Mouse (Mus musculus): ENCODE measurements around the gene Cycs. TPM values are rescaled to one million over a fixed set of nuclear protein-coding genes. Genes with fewer than 3 reads are reported as not detected.

Cycs gene
- 84.2 and 85.2 TPM in 2 replicates for polyA plus RNA-seq (2016; fragmentation: Nextera tagmentation; extraction: Ambion mirVana)

- H3K27ac ChIP-seq (replicated peaks), result peak within 1 kb of the TSS; percentile 93
- H3K4me3 ChIP-seq, result peak within 1 kb of the TSS; percentile 90
- DNase-seq (ENCODE audit: low spot score), result peak; percentile 100
- peaks cover 11% of the 10 kb centered on the region for H3K4me1 ChIP-seq
- H3K9me3 ChIP-seq, result no peaks in the 10 kb centered on the region
- H3K36me3 ChIP-seq (replicated peaks), result peaks cover 25% of the 10 kb centered on the region
- no peaks in the 10 kb centered on the region for H3K27me3 ChIP-seq (replicated peaks; ENCODE audit: low read depth, poor library complexity, severe bottlenecking)
- under 1% methylated on average over 78 of the region's 78 CpGs for WGBS
Measured at GRCm38 (mm10) chr6:50566141-50566996, at the start of gene Cycs. TSS of gene Cycs (minus strand) at chr6:50566538.

DNA sequence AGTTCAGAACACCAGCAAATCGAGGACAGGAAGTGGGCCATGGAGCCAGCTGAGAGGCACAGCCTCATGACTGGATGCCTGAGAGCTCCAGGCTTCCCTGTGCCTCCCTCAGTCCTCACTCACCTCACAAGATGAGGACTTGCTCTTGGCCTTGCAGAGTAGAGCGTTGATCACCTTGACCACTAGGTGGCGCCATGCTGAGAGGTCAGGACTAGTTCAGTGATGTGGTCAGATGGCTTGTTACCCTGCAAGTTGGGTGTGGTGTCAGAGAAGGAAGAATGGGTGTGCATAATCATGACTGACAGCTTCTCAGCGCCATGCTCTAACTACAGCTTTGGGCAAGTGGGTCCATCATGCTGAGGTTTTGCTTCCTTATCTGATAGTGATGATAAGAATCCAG, 35.3 kb upstream of the Cycs start:
- Histone ChIP-seq H3K9me3 (no peaks in the 10 kb centered on the region), H3K27me3 (replicated peaks; ENCODE audit: low read depth, poor library complexity, severe bottlenecking) (peaks cover 4% of the 10 kb centered on the region; the same call in 1 of the 2 replicates), H3K4me3 (no peak overlapping the region), H3K27ac (replicated peaks) (no peak overlapping the region), H3K4me1 (peaks cover 12% of the 10 kb centered on the region), H3K36me3 (replicated peaks) (no peaks in the 10 kb centered on the region)
- WGBS, result 33% methylated on average over 4 of the region's 4 CpGs
- peak; percentile 68 for DNase-seq (ENCODE audit: low spot score)

DNA sequence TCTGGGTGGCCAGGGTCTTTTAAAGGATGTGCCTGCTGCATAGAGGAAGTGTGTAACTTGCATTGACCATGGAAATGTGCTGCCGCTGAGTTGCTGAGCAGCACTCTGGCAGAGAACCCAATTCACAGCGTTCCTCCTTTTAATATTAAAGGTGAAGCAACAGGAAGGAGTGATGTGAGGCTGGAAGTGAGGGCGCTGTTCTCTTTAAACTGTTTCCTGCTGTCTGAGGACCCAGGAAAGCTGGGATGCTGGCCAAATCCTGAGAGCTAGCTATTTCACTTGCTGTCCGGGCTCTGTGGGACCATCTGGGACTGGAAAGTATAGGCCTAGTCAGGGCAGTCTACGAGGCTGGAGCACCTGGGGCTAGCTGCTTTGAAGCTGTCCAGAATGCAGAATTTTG, 32.2 kb upstream of the Cycs start:
- 0 out of 2 replicates have a peak, but pooled peaks cover 7% of the 10 kb centered on the region for H3K36me3 ChIP-seq (replicated peaks)
- 0 out of 2 replicates have a peak, but pooled peaks cover 4% of the 10 kb centered on the region for H3K9me3 ChIP-seq
- DNase-seq (ENCODE audit: low spot score), result no peak
- H3K4me1 ChIP-seq, result peaks cover 18% of the 10 kb centered on the region
- H3K27ac ChIP-seq (replicated peaks), result no peak overlapping the region
- H3K4me3 ChIP-seq, result no peak overlapping the region
- peaks cover 22% of the 10 kb centered on the region for H3K27me3 ChIP-seq (replicated peaks; ENCODE audit: low read depth, poor library complexity, severe bottlenecking)
- WGBS, result 76% methylated on average over 5 of the region's 5 CpGs

- Histone ChIP-seq H3K36me3 (replicated peaks) (0 out of 2 replicates have a peak, but pooled peaks cover 7% of the 10 kb centered on the region), H3K9me3 (0 out of 2 replicates have a peak, but pooled peaks cover 4% of the 10 kb centered on the region), H3K4me1 (peaks cover 18% of the 10 kb centered on the region), H3K4me3 (peak within 1 kb of the TSS; percentile 73), H3K27me3 (replicated peaks; ENCODE audit: low read depth, poor library complexity, severe bottlenecking) (peaks cover 22% of the 10 kb centered on the region), H3K27ac (replicated peaks) (peak within 1 kb of the TSS; percentile 82)
- WGBS, result under 1% methylated on average over 62 of the region's 62 CpGs
- DNase-seq (ENCODE audit: low spot score), result peak; percentile 97
Measured at GRCm38 (mm10) chr6:50596301-50597211, 30.2 kb upstream of the Cycs start, which contains the start of gene 4921507P07Rik. TSS of gene 4921507P07Rik (minus strand) at chr6:50596632.

DNA sequence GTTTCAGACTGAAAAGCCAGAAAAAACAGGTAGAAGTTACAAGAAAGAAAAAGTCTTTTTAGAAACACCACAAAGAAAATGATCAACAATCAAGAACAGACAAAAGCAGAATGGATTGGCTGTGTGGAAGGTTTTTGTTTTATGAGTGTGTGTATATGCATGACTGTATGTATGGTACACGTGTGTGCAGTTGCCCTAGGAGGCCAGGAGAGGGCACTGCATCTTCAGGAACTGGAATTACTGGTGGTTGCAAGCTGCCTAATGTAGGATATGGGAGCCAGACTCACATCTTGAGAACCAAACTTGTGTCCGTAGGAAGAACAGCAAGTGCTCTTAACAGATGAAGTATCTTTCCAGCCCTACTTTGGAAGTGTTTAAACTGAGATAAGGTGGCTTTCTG, 28.0 kb upstream of the Cycs start:
- peaks cover 18% of the 10 kb centered on the region for H3K4me1 ChIP-seq
- no peak overlapping the region for H3K27ac ChIP-seq (replicated peaks)
- 89% methylated on average over 2 of the region's 2 CpGs for WGBS
- H3K4me3 ChIP-seq, result no peak overlapping the region
- H3K36me3 ChIP-seq (replicated peaks), result 0 out of 2 replicates have a peak, but pooled peaks cover 7% of the 10 kb centered on the region
- no peak for DNase-seq (ENCODE audit: low spot score)
- peaks cover 22% of the 10 kb centered on the region for H3K27me3 ChIP-seq (replicated peaks; ENCODE audit: low read depth, poor library complexity, severe bottlenecking)
- H3K9me3 ChIP-seq, result 0 out of 2 replicates have a peak, but pooled peaks cover 4% of the 10 kb centered on the region

DNA sequence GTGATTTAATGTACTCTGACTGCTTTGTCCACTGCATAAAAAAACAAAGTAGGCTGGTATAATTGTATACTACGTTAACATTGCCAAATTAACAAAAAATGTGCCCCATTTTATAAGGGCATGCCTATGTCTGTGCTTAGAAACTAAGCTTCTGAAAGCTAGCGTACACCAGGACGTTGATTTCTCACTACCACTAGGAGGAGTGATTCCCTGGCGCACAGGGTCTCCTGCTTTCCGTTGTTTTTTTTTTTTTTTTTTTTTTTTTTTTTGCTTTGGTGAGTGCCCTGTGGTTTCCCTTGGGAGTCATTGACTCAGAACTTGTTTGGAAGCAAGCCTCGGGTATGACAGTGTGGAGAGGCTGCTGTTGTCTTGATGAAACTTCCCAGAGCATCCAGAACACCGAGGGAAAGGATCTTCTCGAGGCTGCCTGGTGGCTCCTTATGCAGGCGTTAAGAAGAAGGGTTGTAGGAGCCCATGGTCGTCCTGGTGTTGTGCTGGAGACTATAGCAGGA, 27.1 kb upstream of the Cycs start:
- 0 out of 2 replicates have a peak, but pooled peaks cover 4% of the 10 kb centered on the region for H3K9me3 ChIP-seq
- H3K27ac ChIP-seq (replicated peaks), result no peak overlapping the region
- H3K4me1 ChIP-seq, result peaks cover 18% of the 10 kb centered on the region
- DNase-seq (ENCODE audit: low spot score), result no peak
- peaks cover 22% of the 10 kb centered on the region for H3K27me3 ChIP-seq (replicated peaks; ENCODE audit: low read depth, poor library complexity, severe bottlenecking)
- H3K4me3 ChIP-seq, result no peak overlapping the region
- 0 out of 2 replicates have a peak, but pooled peaks cover 7% of the 10 kb centered on the region for H3K36me3 ChIP-seq (replicated peaks)
- WGBS, result 66% methylated on average over 10 of the region's 10 CpGs

GRCm38 (mm10) chr6:50590234-50590633, 23.9 kb upstream of the Cycs start:
- Histone ChIP-seq H3K27ac (replicated peaks) (no peak overlapping the region), H3K9me3 (0 out of 2 replicates have a peak, but pooled peaks cover 4% of the 10 kb centered on the region), H3K4me1 (peaks cover 5% of the 10 kb centered on the region; the same call in 1 of the 2 replicates), H3K27me3 (replicated peaks; ENCODE audit: low read depth, poor library complexity, severe bottlenecking) (peaks cover 6% of the 10 kb centered on the region), H3K4me3 (no peak overlapping the region), H3K36me3 (replicated peaks) (0 out of 2 replicates have a peak, but pooled peaks cover 7% of the 10 kb centered on the region)
- DNase-seq (ENCODE audit: low spot score), result no peak
- WGBS, result 96% methylated on average over 3 of the region's 3 CpGs

GRCm38 (mm10) chr6:50588251-50588650, 21.9 kb upstream of the Cycs start:
- no peak overlapping the region for H3K4me3 ChIP-seq
- peak; percentile 48 for DNase-seq (ENCODE audit: low spot score)
- 93% methylated on average over 1 of the region's 1 CpGs for WGBS
- H3K4me1 ChIP-seq, result peaks cover 8% of the 10 kb centered on the region; the same call in 1 of the 2 replicates
- no peaks in the 10 kb centered on the region for H3K27me3 ChIP-seq (replicated peaks; ENCODE audit: low read depth, poor library complexity, severe bottlenecking)
- H3K27ac ChIP-seq (replicated peaks), result no peak overlapping the region
- no peaks in the 10 kb centered on the region for H3K9me3 ChIP-seq
- H3K36me3 ChIP-seq (replicated peaks), result no peaks in the 10 kb centered on the region

DNA sequence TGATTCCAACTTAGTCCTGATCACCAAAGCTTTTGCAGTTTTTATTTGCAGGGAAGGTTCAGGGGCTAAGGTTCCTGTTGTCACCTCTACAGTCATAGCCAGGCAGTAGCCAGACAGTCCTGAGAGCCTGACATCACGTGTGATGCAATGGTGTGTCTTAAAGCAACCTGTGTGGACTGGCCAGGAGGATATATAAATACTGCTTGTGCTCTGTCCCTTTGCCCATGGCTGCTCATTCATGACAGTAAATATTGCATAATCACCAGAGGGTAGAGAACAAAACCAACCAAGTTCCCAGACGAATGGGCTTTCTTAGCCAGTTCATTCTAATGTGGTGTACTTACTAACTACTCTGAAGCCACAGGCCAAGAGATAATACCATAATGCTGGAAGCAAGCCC, 21.1 kb upstream of the Cycs start:
- Histone ChIP-seq H3K36me3 (replicated peaks) (no peaks in the 10 kb centered on the region), H3K4me3 (no peak overlapping the region), H3K27ac (replicated peaks) (no peak overlapping the region), H3K4me1 (peaks cover 8% of the 10 kb centered on the region; the same call in 1 of the 2 replicates), H3K9me3 (no peaks in the 10 kb centered on the region), H3K27me3 (replicated peaks; ENCODE audit: low read depth, poor library complexity, severe bottlenecking) (no peaks in the 10 kb centered on the region)
- no peak for DNase-seq (ENCODE audit: low spot score)
- 90% methylated on average over 2 of the region's 2 CpGs for WGBS

GRCm38 (mm10) chr6:50586316-50586715, 20.0 kb upstream of the Cycs start:
- peaks cover 8% of the 10 kb centered on the region; the same call in 1 of the 2 replicates for H3K4me1 ChIP-seq
- H3K9me3 ChIP-seq, result no peaks in the 10 kb centered on the region
- H3K36me3 ChIP-seq (replicated peaks), result no peaks in the 10 kb centered on the region
- no peak overlapping the region for H3K4me3 ChIP-seq
- H3K27ac ChIP-seq (replicated peaks), result no peak overlapping the region
- no peak for DNase-seq (ENCODE audit: low spot score)
- 83% methylated on average over 5 of the region's 5 CpGs for WGBS
- H3K27me3 ChIP-seq (replicated peaks; ENCODE audit: low read depth, poor library complexity, severe bottlenecking), result no peaks in the 10 kb centered on the region

- no peaks in the 10 kb centered on the region for H3K9me3 ChIP-seq
- no peaks in the 10 kb centered on the region for H3K27me3 ChIP-seq (replicated peaks; ENCODE audit: low read depth, poor library complexity, severe bottlenecking)
- no peaks in the 10 kb centered on the region for H3K36me3 ChIP-seq (replicated peaks)
- 63% methylated on average over 7 of the region's 7 CpGs for WGBS
- no peak overlapping the region for H3K27ac ChIP-seq (replicated peaks)
- DNase-seq (ENCODE audit: low spot score), result no peak
- H3K4me3 ChIP-seq, result no peak overlapping the region
- peaks cover 8% of the 10 kb centered on the region; the same call in 1 of the 2 replicates for H3K4me1 ChIP-seq
Measured at GRCm38 (mm10) chr6:50585733-50586132, 19.4 kb upstream of the Cycs start.

- DNase-seq (ENCODE audit: low spot score), result no peak
- Histone ChIP-seq H3K27me3 (replicated peaks; ENCODE audit: low read depth, poor library complexity, severe bottlenecking) (no peaks in the 10 kb centered on the region), H3K36me3 (replicated peaks) (no peaks in the 10 kb centered on the region), H3K4me1 (peaks cover 7% of the 10 kb centered on the region), H3K27ac (replicated peaks) (no peak overlapping the region), H3K9me3 (no peaks in the 10 kb centered on the region), H3K4me3 (no peak overlapping the region)
- 96% methylated on average over 1 of the region's 1 CpGs for WGBS
Measured at GRCm38 (mm10) chr6:50571661-50572060, 5.3 kb upstream of the Cycs start.
